Mouse (Mus musculus) brain, adult 2 months (tissue): ENCODE results near the gene Olfr584.

Experiments used
- DNase-seq: peaks from one replicate; pipeline ENCODE4 v3.0.0; 2011; ENCODE audit warnings: low read depth, low spot score

Gene Olfr584

DNA sequence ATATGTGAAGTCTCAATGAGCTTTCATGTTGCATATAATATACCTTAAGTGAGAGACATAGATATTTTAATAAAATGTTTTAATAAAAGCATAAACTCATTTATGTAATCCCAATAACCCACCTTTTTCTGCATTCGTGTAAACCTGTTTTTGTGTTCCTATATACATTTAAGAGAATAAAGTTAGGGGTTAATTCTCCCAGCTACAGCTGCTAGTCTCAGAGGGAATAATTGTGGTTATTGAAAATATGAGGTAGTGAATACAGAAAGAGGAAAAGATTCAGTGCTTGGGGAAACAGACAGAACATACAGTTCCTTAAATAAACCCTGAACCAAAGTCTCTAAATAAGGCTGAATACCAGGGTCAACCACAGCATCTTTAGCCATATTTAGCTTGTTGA is at the start of gene Olfr584:
Gene Olfr584 (plus strand): TSS at position 301 of the 400 bp plus-strand sequence.
- DNase-seq: no peak

DNA sequence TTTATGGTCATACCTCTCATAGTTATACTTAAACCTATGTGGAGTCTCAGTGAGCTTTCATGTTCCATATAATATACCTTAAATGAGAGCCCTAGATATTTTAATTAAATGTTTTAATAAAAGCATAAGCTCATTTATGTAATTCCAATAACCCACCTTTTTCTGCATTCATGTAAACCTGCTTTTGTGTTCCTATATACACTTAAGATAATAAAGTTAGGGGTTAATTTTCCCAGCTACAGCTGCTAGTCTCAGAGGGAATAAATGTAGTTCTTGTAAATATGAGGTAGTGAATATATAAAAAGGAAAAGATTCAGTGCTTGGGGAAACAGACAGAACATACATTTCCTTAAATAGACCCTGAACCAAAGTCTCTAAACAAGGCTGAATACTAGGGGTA is 44.0 kb upstream of the Olfr584 start, which contains the start of gene Olfr582:
Gene Olfr582 (plus strand): TSS at position 301 of the 400 bp plus-strand sequence.
- DNase-seq: no peak

DNA sequence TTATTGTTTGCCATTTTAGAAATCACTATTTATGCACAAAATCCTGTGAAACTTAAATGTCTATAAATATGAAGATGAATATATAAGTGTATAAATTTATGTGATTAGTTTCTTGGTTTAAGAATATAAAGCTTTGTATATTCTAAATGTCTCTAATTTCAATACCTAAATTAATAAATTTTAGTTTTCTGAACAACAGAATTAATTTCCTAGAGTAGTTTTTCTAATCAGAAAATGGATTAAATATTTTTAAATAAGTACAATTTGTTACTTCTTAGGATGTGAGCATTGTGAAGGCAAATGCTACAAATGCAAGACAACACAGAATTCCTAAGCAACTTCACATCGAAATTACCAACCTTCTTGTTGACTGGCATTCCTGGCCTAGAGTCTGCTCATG is 30.7 kb upstream of the Olfr584 start, which contains the start of gene Olfr583:
Gene Olfr583 (plus strand): TSS at position 301 of the 400 bp plus-strand sequence.
- no peak for DNase-seq

DNA sequence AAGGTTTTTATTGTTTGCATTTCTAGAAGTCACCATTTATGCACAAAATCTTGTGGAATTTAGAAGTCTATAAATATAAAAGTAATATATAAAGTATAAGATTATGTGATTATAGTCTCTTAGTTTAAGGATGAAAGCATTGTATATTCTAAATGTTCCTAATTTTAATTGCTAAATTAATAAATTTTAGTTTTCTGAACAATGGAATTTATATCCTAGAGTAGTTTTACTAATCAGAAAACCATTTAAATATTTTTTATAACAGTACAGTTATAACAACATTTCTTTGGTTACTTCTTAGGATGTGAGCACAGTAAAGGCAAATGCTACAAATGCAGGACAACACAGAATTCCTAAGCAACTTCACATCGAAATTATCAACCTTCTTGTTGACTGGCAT is 15.7 kb downstream of the Olfr584 start, which contains the start of gene Olfr585:
Gene Olfr585 (plus strand): TSS at position 301 of the 400 bp plus-strand sequence.
- DNase-seq: no peak

DNA sequence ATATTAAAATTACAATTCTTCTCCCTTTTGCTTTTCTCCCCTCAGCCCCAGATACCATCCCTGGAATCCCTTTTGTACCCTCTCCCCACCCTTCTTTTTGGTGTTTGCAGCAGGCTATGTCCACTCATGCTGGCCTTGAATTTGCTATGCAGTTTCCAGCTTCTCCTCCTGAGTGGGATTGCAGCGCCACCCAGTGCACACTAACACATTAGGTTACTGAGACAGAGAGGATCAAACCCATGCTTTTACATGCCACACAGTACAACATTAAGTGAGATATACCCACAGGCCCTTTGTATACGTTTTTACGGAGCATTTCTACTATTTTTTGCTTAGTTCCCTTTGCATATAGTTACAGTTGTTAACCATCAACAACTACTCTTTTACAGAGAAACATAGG is 37.7 kb downstream of the Olfr584 start:
- peak; percentile 8 for DNase-seq

DNA sequence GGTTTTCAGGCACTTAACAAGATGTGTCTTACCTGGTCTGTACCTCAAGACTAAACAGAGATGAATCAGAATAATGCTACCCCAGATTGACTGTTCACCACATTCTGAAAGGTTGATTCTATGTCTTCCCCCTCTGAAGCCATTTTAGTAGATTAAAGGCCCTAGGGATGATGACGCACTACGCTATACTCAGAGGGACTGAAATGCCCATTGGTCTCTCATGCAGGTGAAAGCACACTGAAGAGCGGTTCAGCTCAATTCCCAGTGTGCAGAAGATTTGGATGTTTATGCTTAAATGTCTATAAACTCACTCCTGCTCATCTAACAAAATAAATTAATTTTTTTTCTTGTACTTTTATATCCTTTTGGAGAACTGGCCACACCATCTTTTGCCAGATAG is 43.9 kb downstream of the Olfr584 start, which contains the start of gene Olfr586:
Gene Olfr586 (minus strand): TSS at position 101 of the 400 bp plus-strand sequence.
- no peak for DNase-seq
